Mouse (Mus musculus) myocyte (in vitro differentiated cells): Measurements from ENCODE around the gene Ccdc33.

Experiments used
- POLR2A ChIP-seq: IDR thresholded peaks from one replicate; pipeline ENCODE4 v1.6.1; 2011; ENCODE audit warnings: low read depth, mild to moderate bottlenecking, control low read depth, moderate library complexity; ENCODE audit not compliant: insufficient read length
- TCF12 ChIP-seq: IDR thresholded peaks from one replicate; pipeline ENCODE4 v1.6.1; 2011; ENCODE audit warnings: mild to moderate bottlenecking, control low read depth; ENCODE audit not compliant: poor library complexity, insufficient read depth, severe bottlenecking
- USF1 ChIP-seq: IDR thresholded peaks from one replicate; pipeline ENCODE4 v1.6.1; 2011; ENCODE audit warnings: low read depth, mild to moderate bottlenecking, control low read depth, moderate library complexity

DNA sequence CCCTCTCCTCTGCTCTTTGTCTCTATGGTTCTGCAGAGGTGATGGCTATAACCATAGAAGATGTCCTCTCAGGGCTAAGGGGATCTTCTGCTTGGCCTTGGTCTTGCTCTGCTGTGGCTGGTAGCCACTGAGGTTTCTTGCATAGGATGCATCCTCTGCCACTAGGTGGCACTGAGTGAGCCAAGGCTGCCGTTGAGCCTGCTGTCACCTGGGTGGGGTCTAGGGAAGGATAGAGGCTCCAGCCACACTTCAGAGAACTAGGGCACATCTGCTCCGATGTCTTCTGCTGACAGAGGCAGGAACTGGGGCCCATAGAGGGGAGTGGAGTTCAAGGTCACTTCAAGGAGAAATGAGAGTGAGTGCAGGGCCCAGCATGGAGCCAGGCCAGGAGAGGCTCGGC is 65.5 kb downstream of the Ccdc33 start:
- TF ChIP-seq POLR2A (no peak), USF1 (no peak), TCF12 (no peak)
